Mouse (Mus musculus) erythroblast, embryonic 14.5 days (primary cell): ENCODE results near the gene Setd7.

ENCODE experiments used
- GATA1 ChIP-seq: IDR thresholded peaks from 2 replicates; pipeline ENCODE4 v1.6.1; 2012; ENCODE audit warnings: low read length, inconsistent platforms, mixed read lengths
- TAL1 ChIP-seq: IDR thresholded peaks from 3 replicates; pipeline ENCODE4 v1.6.1; 2012; ENCODE audit warnings: low read length, inconsistent platforms, mixed read lengths

GRCm38 (mm10) chr3:51552197-51552596 lies 8.5 kb downstream of the Setd7 start:
- TF ChIP-seq TAL1, result no peak
- TF ChIP-seq GATA1, result no peak
